Mouse (Mus musculus): Measurements from ENCODE around the gene Bet1l. TPM values are rescaled to one million over a fixed set of nuclear protein-coding genes. Genes with fewer than 3 reads are reported as not detected.
A peak's percentile ranks its signal among the peaks of the same experiment; 100 is the strongest.

Bet1l gene
- total RNA-seq, 2 experiments from 2014 or later, result 6.0 to 6.9 TPM

GRCm38 (mm10) chr7:140855860-140856784 lies 1.3 kb downstream of the Bet1l start, which contains the start of gene Gm45785:
Gene Gm45785, minus strand, starts transcription at chr7:140856331.
- H3K27ac ChIP-seq, result peak within 1 kb of the TSS; percentile 99
- intact Hi-C loops (cut with DNase I), result loop anchor here (2.0 kb wide), 2 partner anchors 25 to 47 kb away; partner anchors contain the start of gene Psmd13
- H3K4me3 ChIP-seq, result peak within 1 kb of the TSS; percentile 96
- TF ChIP-seq CTCF (IDR thresholded peaks at IDR 0.05), result no peak
- peak; percentile 91 for DNase-seq

- no peak for DNase-seq
- intact Hi-C loops (cut with DNase I), result no loop called here
- no peak for TF ChIP-seq CTCF (IDR thresholded peaks at IDR 0.05)
- H3K27ac ChIP-seq, result peak overlapping the region; percentile 99
- H3K4me3 ChIP-seq, result peak overlapping the region; percentile 96
Observed at GRCm38 (mm10) chr7:140855181-140855580, 2.2 kb downstream of the Bet1l start.

GRCm38 (mm10) chr7:140854483-140854882 lies 2.9 kb downstream of the Bet1l start:
- intact Hi-C loops (cut with DNase I), result no loop called here
- Histone ChIP-seq H3K4me3 (peak overlapping the region; percentile 96), H3K27ac (no peak overlapping the region)
- peak; percentile 10 for DNase-seq
- no peak for TF ChIP-seq CTCF (IDR thresholded peaks at IDR 0.05)

GRCm38 (mm10) chr7:140853386-140853785 lies 4.0 kb downstream of the Bet1l start:
- DNase-seq, result peak; percentile 19
- Histone ChIP-seq H3K4me3 (no peak overlapping the region), H3K27ac (no peak overlapping the region)
- intact Hi-C loops (cut with DNase I), result no loop called here
- no peak for TF ChIP-seq CTCF (IDR thresholded peaks at IDR 0.05)

GRCm38 (mm10) chr7:140851916-140852315 lies 5.5 kb downstream of the Bet1l start:
- intact Hi-C loops (cut with DNase I), result no loop called here
- TF ChIP-seq CTCF (IDR thresholded peaks at IDR 0.05), result no peak
- Histone ChIP-seq H3K27ac (no peak overlapping the region), H3K4me3 (no peak overlapping the region)
- peak; percentile 13 for DNase-seq

GRCm38 (mm10) chr7:140848591-140848990 lies 8.8 kb downstream of the Bet1l start:
- intact Hi-C loops (cut with DNase I), result no loop called here
- no peak overlapping the region for H3K27ac ChIP-seq
- no peak for DNase-seq
- H3K4me3 ChIP-seq, result no peak overlapping the region
- TF ChIP-seq CTCF (IDR thresholded peaks at IDR 0.05), result no peak

GRCm38 (mm10) chr7:140847755-140848580 lies 9.4 kb downstream of the Bet1l start, which contains the start of gene Odf3:
Gene Odf3, plus strand, starts transcription at chr7:140847805.
- Histone ChIP-seq H3K4me3 (no peak within 1 kb of the TSS), H3K27ac (no peak within 1 kb of the TSS)
- peak; percentile 25 for DNase-seq
- no peak for TF ChIP-seq CTCF (IDR thresholded peaks at IDR 0.05)
- intact Hi-C loops (cut with DNase I), result no loop called here

GRCm38 (mm10) chr7:140846676-140847075 lies 10.7 kb downstream of the Bet1l start:
- Histone ChIP-seq H3K4me3 (no peak overlapping the region), H3K27ac (no peak overlapping the region)
- intact Hi-C loops (cut with DNase I), result no loop called here
- DNase-seq, result no peak
- TF ChIP-seq CTCF (IDR thresholded peaks at IDR 0.05), result no peak

GRCm38 (mm10) chr7:140845683-140846082 lies 11.7 kb downstream of the Bet1l start:
- TF ChIP-seq CTCF (IDR thresholded peaks at IDR 0.05), result no peak; the same call in 1 of the 2 replicates
- H3K4me3 ChIP-seq, result no peak overlapping the region
- no peak overlapping the region for H3K27ac ChIP-seq
- peak; percentile 9 for DNase-seq
- intact Hi-C loops (cut with DNase I), result loop anchor here (1.0 kb wide), 1 partner anchor 58 kb away; no protein-coding TSS in a partner anchor

- Histone ChIP-seq H3K27ac (no peak within 1 kb of the TSS), H3K4me3 (no peak within 1 kb of the TSS)
- peak; percentile 93 for DNase-seq
- peak; percentile 89 for TF ChIP-seq CTCF (IDR thresholded peaks at IDR 0.05)
- intact Hi-C loops (cut with DNase I), result loop anchor here (1.0 to 5.0 kb wide), 3 partner anchors 58 to 327 kb away; partner anchors contain the start of gene Rnh1
Observed at GRCm38 (mm10) chr7:140844905-140845665, 12.3 kb downstream of the Bet1l start, which contains the start of gene Scgb1c1. Gene Scgb1c1, plus strand, starts transcription at chr7:140845547.

GRCm38 (mm10) chr7:140843806-140844205 lies 13.6 kb downstream of the Bet1l start:
- no peak for TF ChIP-seq CTCF (IDR thresholded peaks at IDR 0.05)
- intact Hi-C loops (cut with DNase I), result loop anchor here (1.0 to 5.0 kb wide), 2 partner anchors 204 to 328 kb away; partner anchors contain the start of gene Rnh1
- H3K27ac ChIP-seq, result no peak overlapping the region
- H3K4me3 ChIP-seq, result no peak overlapping the region
- DNase-seq, result no peak
